ENCODE assay signal across 8 mouse cellular contexts in genomic region chr13:35815782-35816368, GRCm38 (mm10).
DNase-seq lines count a peak whose midpoint lies in the region; ATAC-seq lines count a peak whose summit lies in the region.
"Had no signal": no experiment of that assay in that cellular context is flagged by ENCODE, and none has a peak within 500 bp of the region (broad histone marks: within the 10 kb centered on the region; RNA-seq: fewer than 3 reads in every experiment).

No protein-coding gene starts in this region.

- H3K4me3 ChIP-seq in kidney, embryonic 16.5 days (ENCODE audit: low read length), result no peak overlapping the region
- no peak overlapping the region for H3K4me3 ChIP-seq in embryonic facial prominence, embryonic 15.5 days (replicated peaks)

- 85% methylated on average over 16 of the region's 16 CpGs for WGBS in kidney, embryonic 16.5 days
- WGBS in embryonic facial prominence, embryonic 15.5 days, result 76% methylated on average over 16 of the region's 16 CpGs

- ATAC-seq in kidney, embryonic 16.5 days (ENCODE audit: low FRiP score, low TSS enrichment), result no peak
- 0 out of 2 replicates have a peak, but pooled peaks have one; percentile 4 for ATAC-seq in embryonic facial prominence, embryonic 15.5 days (ENCODE audit: insufficient number of reproducible peaks, low FRiP score, low TSS enrichment, low read depth)
- no peak for ATAC-seq in megakaryocyte-erythroid progenitor cell, adult 5-6 weeks (replicated peaks; ENCODE audit: low FRiP score, low TSS enrichment, poor library complexity, severe bottlenecking)

- peaks cover 30% of the 10 kb centered on the region for H3K36me3 ChIP-seq in kidney, embryonic 16.5 days (ENCODE audit: insufficient read depth, low read length)
- H3K36me3 ChIP-seq in embryonic facial prominence, embryonic 15.5 days, result peaks cover 26% of the 10 kb centered on the region; the same call in 1 of the 2 replicates

- H3K27me3 ChIP-seq in kidney, embryonic 16.5 days (ENCODE audit: insufficient read depth, low read length), result no peaks in the 10 kb centered on the region
- no peaks in the 10 kb centered on the region for H3K27me3 ChIP-seq in embryonic facial prominence, embryonic 15.5 days

- no peak overlapping the region for H3K9ac ChIP-seq in kidney, embryonic 16.5 days (replicated peaks; ENCODE audit: low read length)
- no peak overlapping the region for H3K9ac ChIP-seq in embryonic facial prominence, embryonic 15.5 days

- H3K4me1 ChIP-seq in kidney, embryonic 16.5 days (ENCODE audit: insufficient read depth, low read length), result peaks cover 24% of the 10 kb centered on the region
- peaks cover 22% of the 10 kb centered on the region for H3K4me1 ChIP-seq in embryonic facial prominence, embryonic 15.5 days

- H3K27ac ChIP-seq in kidney, embryonic 16.5 days (ENCODE audit: low read length), result no peak overlapping the region
- H3K27ac ChIP-seq in embryonic facial prominence, embryonic 15.5 days (replicated peaks), result no peak overlapping the region

- H3K9me3 ChIP-seq in kidney, embryonic 16.5 days (ENCODE audit: low read length), result no peaks in the 10 kb centered on the region
- no peaks in the 10 kb centered on the region for H3K9me3 ChIP-seq in embryonic facial prominence, embryonic 15.5 days (replicated peaks)

- no peak overlapping the region for H3K4me2 ChIP-seq in kidney, embryonic 16.5 days (replicated peaks; ENCODE audit: low read depth, low read length)
- H3K4me2 ChIP-seq in embryonic facial prominence, embryonic 15.5 days (replicated peaks), result no peak overlapping the region

- DNase-seq in kidney, adult 11 months, result peak; percentile 81
- peak; percentile 68 for DNase-seq in heart, postnatal 4 days
- peak; percentile 74 for DNase-seq in lung, postnatal 14 days
- DNase-seq in thymus, postnatal 25 days, result no peak
- DNase-seq: spleen, adult 18-20 months had no signal
